Mouse (Mus musculus): ENCODE measurements around the gene Myh6. TPM values are rescaled to one million over a fixed set of nuclear protein-coding genes. Genes with fewer than 3 reads are reported as not detected.

Gene Myh6
- 1.6 TPM in 2 replicates for polyA plus RNA-seq (2015; fragmentation: Nextera tagmentation; extraction: Ambion mirVana)

DNA sequence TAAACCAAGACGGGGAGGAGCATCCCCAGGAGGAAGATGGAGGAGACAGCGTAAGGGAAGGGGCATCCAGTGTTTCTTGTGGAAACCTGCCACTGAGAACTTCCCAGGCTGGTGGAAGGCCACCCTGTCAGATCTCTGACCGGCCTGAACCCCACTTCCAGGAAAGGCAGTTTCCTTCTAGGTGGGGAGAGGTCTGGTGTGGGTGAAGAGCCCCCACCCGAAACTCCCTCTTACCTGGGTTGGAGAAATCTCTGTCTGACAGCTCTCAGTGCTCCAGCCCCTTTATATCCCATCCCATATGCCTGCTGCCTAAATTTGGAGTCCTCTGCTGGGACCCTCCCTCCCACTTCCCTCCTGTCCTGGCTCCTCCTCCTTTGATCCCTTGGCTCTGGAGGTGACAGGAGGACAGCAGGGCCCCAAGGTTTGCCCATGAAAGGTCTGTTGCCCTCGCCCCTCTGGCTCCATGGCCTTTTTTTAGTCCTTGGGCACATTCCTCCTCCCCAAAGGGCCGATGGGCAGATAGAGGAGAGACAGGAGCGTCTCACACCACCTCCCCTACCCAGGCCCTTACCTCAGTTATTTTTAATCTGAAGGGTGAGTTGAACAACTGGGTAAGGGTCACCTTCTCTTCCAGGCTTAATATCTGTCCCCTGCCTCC, at the start of gene Myh6:
Gene Myh6, minus strand, starts transcription at position 608 of the 658 bp plus-strand sequence.
- H3K27me3 ChIP-seq = no peaks in the 10 kb centered on the region
- H3K27ac ChIP-seq = no peak within 1 kb of the TSS
- H3K9me3 ChIP-seq (replicated peaks) = no peaks in the 10 kb centered on the region
- no peak for ATAC-seq (replicated peaks; ENCODE audit: low FRiP score)
- H3K4me1 ChIP-seq = 0 out of 2 replicates have a peak, but pooled peaks cover 4% of the 10 kb centered on the region
- no peak within 1 kb of the TSS for H3K4me3 ChIP-seq (replicated peaks)
- no peaks in the 10 kb centered on the region for H3K36me3 ChIP-seq
- no peak within 1 kb of the TSS for H3K9ac ChIP-seq
- WGBS = 61% methylated on average over 7 of the region's 7 CpGs
- no peak within 1 kb of the TSS for H3K4me2 ChIP-seq

DNA sequence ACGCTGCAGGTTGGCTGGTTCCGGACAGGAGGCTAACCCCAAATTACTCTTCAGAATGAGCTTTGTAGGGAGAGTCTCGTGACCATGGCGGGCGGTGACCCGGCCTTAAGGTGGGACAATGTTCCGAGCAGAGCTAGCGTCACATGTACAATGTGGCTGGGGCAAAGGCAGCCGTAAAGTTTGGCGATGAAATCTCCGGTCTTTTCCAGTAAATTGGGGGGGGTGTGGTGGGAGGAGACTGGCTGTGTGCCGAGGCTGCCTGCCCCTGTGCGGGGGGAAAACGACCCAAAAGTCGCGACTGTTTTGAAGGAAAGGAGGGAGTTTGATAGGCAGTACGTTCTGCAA, 49.0 kb upstream of the Myh6 start:
- WGBS = under 1% methylated on average over 17 of the region's 17 CpGs

DNA sequence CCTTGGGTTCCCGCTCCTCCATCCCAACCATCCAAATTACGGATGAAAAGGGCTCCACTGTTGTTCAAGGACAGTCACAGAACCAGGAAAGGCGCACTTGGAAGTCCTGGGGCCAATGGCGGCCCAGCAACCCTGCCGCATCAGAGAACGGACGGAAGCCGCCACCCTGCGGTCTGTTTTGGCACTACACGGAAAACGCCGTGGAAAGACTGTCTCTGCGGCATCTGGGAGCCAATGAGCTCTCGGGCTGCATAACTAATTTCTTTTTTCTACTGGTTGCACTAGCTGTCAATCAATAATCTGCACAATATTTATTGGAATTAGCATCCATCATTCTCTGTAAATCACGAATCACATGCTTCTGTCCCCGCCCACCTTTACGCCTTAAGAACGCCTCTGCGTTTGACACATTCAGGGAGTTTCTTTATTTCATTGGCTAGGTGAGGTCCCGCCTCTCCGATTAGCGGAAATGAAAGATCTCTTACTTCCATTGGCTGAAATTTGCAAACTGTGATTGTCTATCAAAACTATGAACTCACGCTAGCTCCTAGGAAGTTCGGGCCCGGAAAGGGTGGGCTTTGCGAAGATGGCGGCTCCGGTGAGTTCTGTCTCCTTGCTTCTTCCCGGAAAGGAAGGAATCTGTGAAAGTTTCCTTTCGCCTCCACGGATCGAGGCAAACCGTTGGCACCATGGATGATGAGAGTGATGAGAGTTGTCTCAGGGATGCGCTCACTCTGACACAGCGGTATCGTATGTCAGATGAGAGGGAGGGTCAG, 48.5 kb upstream of the Myh6 start, which contains the start of gene Ngdn:
Gene Ngdn, plus strand, starts transcription at position 464 of the 776 bp plus-strand sequence.
- Histone ChIP-seq H3K9me3 (replicated peaks) (no peaks in the 10 kb centered on the region), H3K4me1 (peaks cover 3% of the 10 kb centered on the region; the same call in 1 of the 2 replicates), H3K9ac (peak within 1 kb of the TSS; percentile 77), H3K27ac (peak within 1 kb of the TSS; percentile 96), H3K27me3 (no peaks in the 10 kb centered on the region), H3K4me3 (replicated peaks) (peak within 1 kb of the TSS; percentile 89), H3K36me3 (peaks cover 24% of the 10 kb centered on the region), H3K4me2 (peak within 1 kb of the TSS; percentile 84)
- WGBS = under 1% methylated on average over 36 of the region's 36 CpGs
- peak; percentile 97 for ATAC-seq (replicated peaks; ENCODE audit: low FRiP score)

More for the DNA sequence above, 49.0 kb upstream of the Myh6 start:
- peak; percentile 49; the same call in 1 of the 2 replicates for ATAC-seq (replicated peaks; ENCODE audit: low FRiP score)
- Histone ChIP-seq H3K4me1 (peaks cover 3% of the 10 kb centered on the region; the same call in 1 of the 2 replicates), H3K27me3 (no peaks in the 10 kb centered on the region), H3K36me3 (peaks cover 29% of the 10 kb centered on the region), H3K27ac (peak overlapping the region; percentile 90), H3K4me2 (peak overlapping the region; percentile 74), H3K9me3 (replicated peaks) (no peaks in the 10 kb centered on the region), H3K9ac (peak overlapping the region; percentile 77), H3K4me3 (replicated peaks) (peak overlapping the region; percentile 89)

DNA sequence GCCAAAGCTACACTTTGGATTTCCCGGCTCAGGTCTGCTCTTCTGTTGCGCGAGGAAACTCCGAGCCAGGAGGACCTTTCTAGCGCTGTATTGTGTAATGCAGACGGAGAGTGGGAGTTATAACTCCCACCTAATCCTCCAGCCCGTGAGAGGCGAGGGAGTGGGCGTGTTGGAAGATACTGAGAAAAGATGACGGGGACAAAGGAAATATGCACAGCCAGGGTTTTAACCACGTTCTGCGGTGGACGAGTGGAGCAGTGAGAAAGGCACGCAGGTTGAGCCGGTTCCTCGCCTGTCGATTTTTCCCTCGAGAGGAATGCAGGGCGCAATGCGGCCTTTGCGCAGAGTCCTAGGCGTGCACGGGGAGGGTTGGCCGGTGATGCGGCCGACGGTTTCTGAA, 47.9 kb upstream of the Myh6 start:
- Histone ChIP-seq H3K27ac (peak overlapping the region; percentile 96), H3K4me2 (peak overlapping the region; percentile 84), H3K4me1 (peaks cover 3% of the 10 kb centered on the region; the same call in 1 of the 2 replicates), H3K27me3 (no peaks in the 10 kb centered on the region), H3K9ac (peak overlapping the region; percentile 66), H3K4me3 (replicated peaks) (peak overlapping the region; percentile 89), H3K36me3 (peaks cover 21% of the 10 kb centered on the region), H3K9me3 (replicated peaks) (no peaks in the 10 kb centered on the region)
- ATAC-seq (replicated peaks; ENCODE audit: low FRiP score) = peak; percentile 22
- under 1% methylated on average over 27 of the region's 27 CpGs for WGBS

- Histone ChIP-seq H3K9me3 (replicated peaks) (no peaks in the 10 kb centered on the region), H3K36me3 (no peaks in the 10 kb centered on the region), H3K27ac (no peak overlapping the region), H3K4me1 (peaks cover 3% of the 10 kb centered on the region; the same call in 1 of the 2 replicates), H3K4me2 (no peak overlapping the region), H3K4me3 (replicated peaks) (no peak overlapping the region), H3K27me3 (no peaks in the 10 kb centered on the region), H3K9ac (no peak overlapping the region)
- 64% methylated on average over 4 of the region's 4 CpGs for WGBS
- no peak for ATAC-seq (replicated peaks; ENCODE audit: low FRiP score)
These were observed 44.4 kb upstream of the Myh6 start for GRCm38 (mm10) chr14:55011116-55011515.

- no peak overlapping the region for H3K4me2 ChIP-seq
- no peaks in the 10 kb centered on the region for H3K36me3 ChIP-seq
- WGBS = 79% methylated on average over 8 of the region's 8 CpGs
- no peaks in the 10 kb centered on the region for H3K27me3 ChIP-seq
- no peak overlapping the region for H3K27ac ChIP-seq
- H3K4me1 ChIP-seq = peaks cover 12% of the 10 kb centered on the region
- no peak overlapping the region for H3K9ac ChIP-seq
- no peaks in the 10 kb centered on the region for H3K9me3 ChIP-seq (replicated peaks)
- no peak for ATAC-seq (replicated peaks; ENCODE audit: low FRiP score)
- no peak overlapping the region for H3K4me3 ChIP-seq (replicated peaks)
These were observed 41.7 kb upstream of the Myh6 start for GRCm38 (mm10) chr14:55008417-55008816.

DNA sequence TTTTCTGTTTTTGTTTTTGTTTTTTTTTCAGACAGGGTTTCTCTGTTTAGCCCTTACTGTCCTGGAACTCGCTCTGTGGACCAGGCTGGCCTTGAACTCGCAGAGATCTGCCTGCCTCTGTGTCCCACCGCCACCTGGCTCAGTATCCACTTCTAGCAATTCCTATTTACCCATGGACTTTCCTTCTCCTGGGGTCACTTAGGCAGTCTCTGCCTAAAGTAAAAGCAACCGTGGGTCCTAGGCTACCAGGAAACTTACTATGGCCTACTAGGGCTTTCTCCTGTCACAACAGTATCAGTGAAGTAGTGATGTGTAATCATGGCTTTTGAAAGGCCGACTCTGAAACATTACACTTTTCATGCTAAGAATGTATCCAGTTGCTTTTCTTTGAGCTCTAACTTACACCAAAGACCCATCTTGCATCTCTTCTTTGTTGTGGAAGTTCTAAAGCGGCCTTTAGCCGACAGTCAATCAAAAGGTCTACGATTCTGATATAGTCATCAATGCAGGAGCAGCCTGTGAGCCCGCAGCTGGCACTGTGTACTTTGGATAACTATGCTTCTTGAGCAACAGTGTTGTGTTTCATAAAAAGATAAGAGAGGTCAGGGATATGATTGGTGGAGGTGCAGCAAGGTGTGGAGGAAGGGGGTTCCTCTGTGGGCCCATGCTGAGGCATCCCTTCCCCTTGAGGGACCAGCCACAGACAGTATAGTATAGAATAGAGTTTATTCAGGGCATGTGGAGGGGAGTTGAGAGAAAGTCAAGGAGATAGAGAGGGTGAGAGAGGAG, 40.6 kb upstream of the Myh6 start:
- Histone ChIP-seq H3K36me3 (no peaks in the 10 kb centered on the region), H3K4me1 (peaks cover 23% of the 10 kb centered on the region), H3K4me3 (replicated peaks) (no peak overlapping the region), H3K9ac (no peak overlapping the region), H3K27ac (no peak overlapping the region), H3K4me2 (no peak overlapping the region), H3K9me3 (replicated peaks) (no peaks in the 10 kb centered on the region), H3K27me3 (no peaks in the 10 kb centered on the region)
- 86% methylated on average over 9 of the region's 9 CpGs for WGBS
- no peak for ATAC-seq (replicated peaks; ENCODE audit: low FRiP score)

- Histone ChIP-seq H3K4me2 (no peak overlapping the region), H3K4me3 (replicated peaks) (no peak overlapping the region), H3K36me3 (no peaks in the 10 kb centered on the region), H3K27ac (no peak overlapping the region), H3K9ac (no peak overlapping the region), H3K27me3 (no peaks in the 10 kb centered on the region), H3K4me1 (peaks cover 28% of the 10 kb centered on the region), H3K9me3 (replicated peaks) (no peaks in the 10 kb centered on the region)
- no peak for ATAC-seq (replicated peaks; ENCODE audit: low FRiP score)
- 72% methylated on average over 3 of the region's 3 CpGs for WGBS
These were observed 39.8 kb upstream of the Myh6 start for GRCm38 (mm10) chr14:55006541-55006940.

- no peaks in the 10 kb centered on the region for H3K36me3 ChIP-seq
- H3K4me1 ChIP-seq = peaks cover 28% of the 10 kb centered on the region
- no peaks in the 10 kb centered on the region for H3K9me3 ChIP-seq (replicated peaks)
- no peaks in the 10 kb centered on the region for H3K27me3 ChIP-seq
- no peak overlapping the region for H3K4me3 ChIP-seq (replicated peaks)
- H3K9ac ChIP-seq = no peak overlapping the region
- no peak overlapping the region for H3K27ac ChIP-seq
- WGBS = 87% methylated on average over 8 of the region's 8 CpGs
- no peak for ATAC-seq (replicated peaks; ENCODE audit: low FRiP score)
- no peak overlapping the region for H3K4me2 ChIP-seq
These were observed 39.2 kb upstream of the Myh6 start for GRCm38 (mm10) chr14:55005967-55006366.

DNA sequence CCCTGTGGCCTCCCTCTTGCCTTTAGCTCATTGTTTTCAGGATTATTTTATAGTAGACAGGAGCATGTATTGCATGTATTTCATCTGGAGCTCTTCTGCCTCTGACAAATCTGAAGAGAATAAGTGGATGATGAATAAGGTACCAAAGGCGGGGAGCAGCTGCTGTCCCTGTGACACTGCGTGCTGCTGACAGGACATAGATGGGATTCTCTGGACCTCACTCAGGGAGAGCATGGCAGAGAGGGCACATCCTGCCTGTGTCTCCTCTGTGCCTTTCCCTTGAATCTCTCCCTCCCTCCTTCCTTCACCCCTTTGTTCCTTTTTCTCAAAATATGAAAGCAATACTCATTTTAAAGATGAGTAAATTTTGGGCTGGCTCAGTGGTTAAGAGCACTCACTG, 38.8 kb upstream of the Myh6 start:
- WGBS = 80% methylated on average over 2 of the region's 2 CpGs
- Histone ChIP-seq H3K9ac (no peak overlapping the region), H3K4me1 (peaks cover 28% of the 10 kb centered on the region), H3K9me3 (replicated peaks) (no peaks in the 10 kb centered on the region), H3K4me3 (replicated peaks) (no peak overlapping the region), H3K4me2 (no peak overlapping the region), H3K27ac (no peak overlapping the region), H3K27me3 (no peaks in the 10 kb centered on the region), H3K36me3 (no peaks in the 10 kb centered on the region)
- no peak for ATAC-seq (replicated peaks; ENCODE audit: low FRiP score)

- Histone ChIP-seq H3K27ac (no peak overlapping the region), H3K9ac (no peak overlapping the region), H3K4me3 (replicated peaks) (no peak overlapping the region), H3K4me2 (no peak overlapping the region), H3K36me3 (no peaks in the 10 kb centered on the region), H3K4me1 (peaks cover 28% of the 10 kb centered on the region), H3K27me3 (no peaks in the 10 kb centered on the region), H3K9me3 (replicated peaks) (no peaks in the 10 kb centered on the region)
- no peak for ATAC-seq (replicated peaks; ENCODE audit: low FRiP score)
- 84% methylated on average over 18 of the region's 18 CpGs for WGBS
These were observed 37.4 kb upstream of the Myh6 start for GRCm38 (mm10) chr14:55003878-55004855.
